ENCODE assay signal across 8 mouse cellular contexts in genomic region chr3:146405213-146406006, GRCm38 (mm10). TPM values are rescaled to one million over a fixed set of nuclear protein-coding genes. Genes with fewer than 3 reads are reported as not detected.
A peak's percentile ranks its signal among the peaks of the same experiment; 100 is the strongest.
DNase-seq lines count a peak whose midpoint lies in the region; ATAC-seq and TF ChIP-seq lines count a peak whose summit lies in the region.

No protein-coding gene starts in this region.

- DNase-seq in kidney, postnatal 0 days (ENCODE audit: low spot score), result peak; percentile 19
- no peak for DNase-seq in kidney, adult 11 months
- DNase-seq in c-Kit-positive CD71-positive TER-119-negative erythroid progenitor cells, embryonic 14.5 days (ENCODE audit: low read depth), result peak; percentile 75
- peak; percentile 93 for DNase-seq in midbrain, embryonic 11.5 days (ENCODE audit: low spot score, missing footprints)
- DNase-seq in adrenal gland, adult 18-20 months (ENCODE audit: low spot score in 2 of 2), result no peak
- DNase-seq in frontal cortex, postnatal 36 days (ENCODE audit: low spot score in 2 of 2), result no peak
- no peak for DNase-seq in cerebellum, adult 11 months

- H3K27ac ChIP-seq in kidney, postnatal 0 days, result peak overlapping the region; percentile 75
- 0 out of 2 replicates have a peak overlapping the region, but pooled peaks have one; percentile 36 for H3K27ac ChIP-seq in hindbrain, embryonic 12.5 days
- no peak overlapping the region for H3K27ac ChIP-seq in midbrain, embryonic 11.5 days (ENCODE audit: low read depth, low read length)

- ATAC-seq in kidney, postnatal 0 days (replicated peaks; ENCODE audit: low FRiP score, low read depth), result no peak
- ATAC-seq in hindbrain, embryonic 12.5 days (ENCODE audit: low FRiP score), result no peak
- ATAC-seq in midbrain, embryonic 11.5 days (ENCODE audit: low FRiP score), result no peak

- H3K9ac ChIP-seq in kidney, postnatal 0 days (ENCODE audit: low read depth, low read length), result peak overlapping the region; percentile 81
- H3K9ac ChIP-seq in hindbrain, embryonic 12.5 days, result peak overlapping the region; percentile 89
- peak overlapping the region; percentile 94 for H3K9ac ChIP-seq in midbrain, embryonic 11.5 days (ENCODE audit: low read length)

- TF ChIP-seq CTCF in kidney, postnatal 0 days (IDR thresholded peaks at IDR 0.05; ENCODE audit: low read depth), result no peak

- no peaks in the 10 kb centered on the region for H3K36me3 ChIP-seq in kidney, postnatal 0 days (ENCODE audit: insufficient read depth, low read length)
- no peaks in the 10 kb centered on the region for H3K36me3 ChIP-seq in hindbrain, embryonic 12.5 days
- H3K36me3 ChIP-seq in midbrain, embryonic 11.5 days (ENCODE audit: control insufficient read depth, insufficient read depth, low read length), result no peaks in the 10 kb centered on the region

- H3K9me3 ChIP-seq in kidney, postnatal 0 days (replicated peaks; ENCODE audit: low read length), result no peaks in the 10 kb centered on the region
- H3K9me3 ChIP-seq in hindbrain, embryonic 12.5 days (replicated peaks), result no peaks in the 10 kb centered on the region
- H3K9me3 ChIP-seq in midbrain, embryonic 11.5 days (ENCODE audit: control insufficient read depth, low read length), result no peaks in the 10 kb centered on the region; the same call in 1 of the 2 replicates

- 10% methylated on average over 18 of the region's 18 CpGs for WGBS in kidney, postnatal 0 days
- WGBS in hindbrain, embryonic 12.5 days, result 37% methylated on average over 18 of the region's 18 CpGs
- WGBS in midbrain, embryonic 11.5 days, result 18% methylated on average over 18 of the region's 18 CpGs

- H3K4me1 ChIP-seq in kidney, postnatal 0 days (replicated peaks; ENCODE audit: insufficient read depth, low read length), result peaks cover 7% of the 10 kb centered on the region; the same call in 1 of the 2 replicates
- H3K4me1 ChIP-seq in hindbrain, embryonic 12.5 days, result peaks cover 26% of the 10 kb centered on the region
- H3K4me1 ChIP-seq in midbrain, embryonic 11.5 days (ENCODE audit: control insufficient read depth, insufficient read depth, low read length), result peaks cover 23% of the 10 kb centered on the region

- H3K4me2 ChIP-seq in kidney, postnatal 0 days (ENCODE audit: low read length), result peak overlapping the region; percentile 84
- peak overlapping the region; percentile 83 for H3K4me2 ChIP-seq in hindbrain, embryonic 12.5 days (replicated peaks)
- peak overlapping the region; percentile 90 for H3K4me2 ChIP-seq in midbrain, embryonic 11.5 days

- H3K4me3 ChIP-seq in kidney, postnatal 0 days (replicated peaks; ENCODE audit: low read depth, low read length), result peak overlapping the region; percentile 92
- peak overlapping the region; percentile 92 for H3K4me3 ChIP-seq in hindbrain, embryonic 12.5 days
- peak overlapping the region; percentile 99 for H3K4me3 ChIP-seq in midbrain, embryonic 11.5 days (ENCODE audit: low read depth, low read length)

- H3K27me3 ChIP-seq in kidney, postnatal 0 days (ENCODE audit: insufficient read depth, low read length), result no peaks in the 10 kb centered on the region
- H3K27me3 ChIP-seq in hindbrain, embryonic 12.5 days, result no peaks in the 10 kb centered on the region
- no peaks in the 10 kb centered on the region for H3K27me3 ChIP-seq in midbrain, embryonic 11.5 days (ENCODE audit: control insufficient read depth, insufficient read depth, low read length)

RNA-seq across cellular contexts. Expression of gene Ssx2ip, which starts 1.0 kb away (rescaled TPM):
- polyA plus RNA-seq in kidney, postnatal 0 days (2015; fragmentation: Nextera tagmentation; extraction: Ambion mirVana), result 20.0 and 20.5 TPM in 2 replicates
- polyA plus RNA-seq in hindbrain, embryonic 12.5 days (2016; fragmentation: Nextera tagmentation; extraction: Ambion mirVana), result 20.9 and 25.5 TPM in 2 replicates
- 31.0 and 33.5 TPM in 2 replicates for polyA plus RNA-seq in midbrain, embryonic 11.5 days (2014; fragmentation: Nextera tagmentation; extraction: Ambion mirVana)
- total RNA-seq in adrenal gland, adult 18-20 months (2021), result 1 to 10 TPM; 6.4 to 6.6 TPM

RNA-seq across cellular contexts. Expression of gene Ctbs, which starts 44.2 kb away (rescaled TPM):
- 17.8 and 19.0 TPM in 2 replicates for polyA plus RNA-seq in kidney, postnatal 0 days (2015; fragmentation: Nextera tagmentation; extraction: Ambion mirVana)
- polyA plus RNA-seq in hindbrain, embryonic 12.5 days (2016; fragmentation: Nextera tagmentation; extraction: Ambion mirVana), result 6.9 and 7.5 TPM in 2 replicates
- 5.8 and 6.6 TPM in 2 replicates for polyA plus RNA-seq in midbrain, embryonic 11.5 days (2014; fragmentation: Nextera tagmentation; extraction: Ambion mirVana)
- 1 to 10 TPM; 5.3 to 8.2 TPM for total RNA-seq in adrenal gland, adult 18-20 months (2021)

Comparison
In these comparisons a context has a peak if more than half of its experiments do, and no peak if none do; other contexts are left out.
1. DNase-seq: peak in kidney, postnatal 0 days (single experiment), c-Kit-positive CD71-positive TER-119-negative erythroid progenitor cells, embryonic 14.5 days (single experiment) and midbrain, embryonic 11.5 days (single experiment); none in kidney, adult 11 months (single experiment), adrenal gland, adult 18-20 months (0 of 2), frontal cortex, postnatal 36 days (0 of 2) and cerebellum, adult 11 months (single experiment).
2. Peak in every context shown above with its lines, with median percentiles within 50 percentile points of each other: H3K4me2 ChIP-seq, H3K4me3 ChIP-seq and H3K9ac ChIP-seq.